Mouse (Mus musculus) spleen, adult 2 months (tissue): ENCODE measurements around the gene Tmtc1. TPM values are rescaled to one million over a fixed set of nuclear protein-coding genes. Genes with fewer than 3 reads are reported as not detected.

Experiments used
- DNase-seq, 2 experiments: peaks; one replicate each; pipeline versions ENCODE4 v3.0.0 to v3.0.0-alpha.2; 2012 to 2021; ENCODE audit warnings: low spot score in 2 of 2, low read depth in 1 of 2
- H3K27ac ChIP-seq: fragments of 200-500 bp; 2 replicates; pipeline ENCODE4 v1.5.1; 2012; ENCODE audit warnings: low read length, inconsistent platforms; ENCODE audit not compliant: insufficient read depth
- H3K27me3 ChIP-seq: fragments of 200-500 bp; 2 replicates; pipeline ENCODE4 v1.6.1; 2012; ENCODE audit warnings: mild to moderate bottlenecking, moderate library complexity, low read length, inconsistent platforms; ENCODE audit not compliant: control insufficient read depth, insufficient read depth
- H3K36me3 ChIP-seq: fragments of 200-500 bp; 2 replicates; pipeline ENCODE4 v1.6.1; 2012; ENCODE audit warnings: mild to moderate bottlenecking, low read length, inconsistent platforms; ENCODE audit not compliant: control insufficient read depth, insufficient read depth
- H3K4me1 ChIP-seq: fragments of 200-500 bp; 2 replicates; pipeline ENCODE4 v1.6.1; 2011; ENCODE audit warnings: inconsistent platforms; ENCODE audit not compliant: control insufficient read depth, insufficient read depth, insufficient read length
- H3K4me3 ChIP-seq: fragments of 200-500 bp; 2 replicates; pipeline ENCODE4 v1.5.1; 2011; ENCODE audit warnings: mild to moderate bottlenecking, inconsistent platforms; ENCODE audit not compliant: insufficient read depth, insufficient read length; ENCODE audit errors: extremely low read depth
- CTCF ChIP-seq: fragments of 200-500 bp; IDR thresholded peaks from 2 replicates; pipeline ENCODE4 v1.5.1; 2011; ENCODE audit warnings: mild to moderate bottlenecking, inconsistent platforms; ENCODE audit not compliant: insufficient read depth, insufficient read length, insufficient replicate concordance; ENCODE audit errors: extremely low read depth
- POLR2A ChIP-seq: fragments of 200-500 bp; IDR thresholded peaks from 2 replicates; pipeline ENCODE4 v1.6.1; 2011; ENCODE audit warnings: low read depth, low read length, inconsistent platforms
- WGBS: fragments of 180-500 bp; shearing (Covaris S2); methylation state at CpG from one replicate; pipeline ENCODE4 v1.1.7; 2018; 5-methylcytosine and 5-hydroxymethylcytosine counted together
- polyA plus RNA-seq: library from polyadenylated mRNA; depleted of rRNA; stranded (reverse); fragments of >200 nt; gene quantifications from 2 replicates; pipeline ENCODE4 v1.2.3, GENCODE M21; 2012

Tmtc1 gene
- polyA plus RNA-seq, 1 experiment: 5.2 TPM

- TF ChIP-seq CTCF: no peak
- no peak for TF ChIP-seq POLR2A
- 82% methylated on average over 2 of the region's 2 CpGs for WGBS
- DNase-seq: no peak
- no peak overlapping the region for H3K27ac ChIP-seq
- H3K36me3 ChIP-seq: no peaks in the 10 kb centered on the region
- no peaks in the 10 kb centered on the region for H3K27me3 ChIP-seq
- no peaks in the 10 kb centered on the region; the same call in none of the 2 replicates for H3K4me1 ChIP-seq
- no peak overlapping the region for H3K4me3 ChIP-seq
Measured at GRCm38 (mm10) chr6:148328928-148329327, 115.3 kb downstream of the Tmtc1 start.

- no peak overlapping the region for H3K4me3 ChIP-seq
- no peak overlapping the region for H3K27ac ChIP-seq
- no peaks in the 10 kb centered on the region; the same call in none of the 2 replicates for H3K4me1 ChIP-seq
- no peak for TF ChIP-seq CTCF
- TF ChIP-seq POLR2A: no peak
- whole genome bisulfite sequencing: 81% methylated on average over 6 of the region's 6 CpGs
- H3K36me3 ChIP-seq: no peaks in the 10 kb centered on the region
- no peak for DNase-seq
- no peaks in the 10 kb centered on the region for H3K27me3 ChIP-seq
Measured at GRCm38 (mm10) chr6:148328130-148328529, 116.1 kb downstream of the Tmtc1 start.

- no peaks in the 10 kb centered on the region for H3K27me3 ChIP-seq
- H3K27ac ChIP-seq: no peak overlapping the region
- no peaks in the 10 kb centered on the region for H3K36me3 ChIP-seq
- no peak for TF ChIP-seq POLR2A
- no peak for TF ChIP-seq CTCF
- H3K4me3 ChIP-seq: no peak overlapping the region
- no peaks in the 10 kb centered on the region for H3K4me1 ChIP-seq
- no peak for DNase-seq
Measured at GRCm38 (mm10) chr6:148318736-148319135, 125.5 kb downstream of the Tmtc1 start.

- no peaks in the 10 kb centered on the region for H3K36me3 ChIP-seq
- no peaks in the 10 kb centered on the region for H3K27me3 ChIP-seq
- WGBS: 87% methylated on average over 5 of the region's 5 CpGs
- no peak for TF ChIP-seq POLR2A
- TF ChIP-seq CTCF: no peak
- H3K4me3 ChIP-seq: no peak overlapping the region
- H3K27ac ChIP-seq: no peak overlapping the region
- H3K4me1 ChIP-seq: no peaks in the 10 kb centered on the region
- no peak for DNase-seq
Measured at GRCm38 (mm10) chr6:148315571-148316080, 128.6 kb downstream of the Tmtc1 start.

- DNase-seq: no peak
- TF ChIP-seq POLR2A: no peak
- no peak for TF ChIP-seq CTCF
Measured at GRCm38 (mm10) chr6:148315106-148315505, 129.1 kb downstream of the Tmtc1 start.

GRCm38 (mm10) chr6:148310981-148311380 is 133.2 kb downstream of the Tmtc1 start:
- H3K4me1 ChIP-seq: no peaks in the 10 kb centered on the region
- 64% methylated on average over 2 of the region's 2 CpGs for WGBS
- H3K36me3 ChIP-seq: no peaks in the 10 kb centered on the region
- no peak overlapping the region for H3K4me3 ChIP-seq
- TF ChIP-seq POLR2A (no peak), CTCF (no peak)
- no peak overlapping the region for H3K27ac ChIP-seq
- DNase-seq: no peak
- H3K27me3 ChIP-seq: no peaks in the 10 kb centered on the region

More at GRCm38 (mm10) chr6:148315106-148315505, 129.1 kb downstream of the Tmtc1 start:
- Histone ChIP-seq H3K4me1 (no peaks in the 10 kb centered on the region), H3K27me3 (no peaks in the 10 kb centered on the region), H3K36me3 (no peaks in the 10 kb centered on the region), H3K4me3 (no peak overlapping the region), H3K27ac (no peak overlapping the region)

- 89% methylated on average over 5 of the region's 5 CpGs for WGBS
- H3K4me3 ChIP-seq: no peak overlapping the region
- no peak overlapping the region for H3K27ac ChIP-seq
- H3K4me1 ChIP-seq: no peaks in the 10 kb centered on the region
- no peak for TF ChIP-seq POLR2A
- TF ChIP-seq CTCF: no peak
- H3K36me3 ChIP-seq: no peaks in the 10 kb centered on the region
- no peaks in the 10 kb centered on the region for H3K27me3 ChIP-seq
- no peak for DNase-seq
Measured at GRCm38 (mm10) chr6:148305821-148306220, 138.4 kb downstream of the Tmtc1 start.
